Mouse (Mus musculus): ENCODE measurements around the gene Ubac2. TPM values are rescaled to one million over a fixed set of nuclear protein-coding genes. Genes with fewer than 3 reads are reported as not detected.

Gene Ubac2
- polyA plus RNA-seq, 1 experiment from 2014 or later: 38.5 TPM

- Histone ChIP-seq H3K4me3 (ENCODE audit: low read depth, low read length) (no peak overlapping the region), H3K27ac (replicated peaks) (no peak overlapping the region), H3K9me3 (ENCODE audit: control insufficient read depth, low read length) (no peaks in the 10 kb centered on the region), H3K27me3 (ENCODE audit: control insufficient read depth, insufficient read depth, low read length) (no peaks in the 10 kb centered on the region), H3K4me2 (replicated peaks; ENCODE audit: low read depth) (no peak overlapping the region), H3K36me3 (ENCODE audit: control insufficient read depth, insufficient read depth, low read length) (no peaks in the 10 kb centered on the region), H3K4me1 (replicated peaks; ENCODE audit: control insufficient read depth, insufficient read depth) (no peaks in the 10 kb centered on the region), H3K9ac (ENCODE audit: low read length) (no peak overlapping the region)
- ATAC-seq (ENCODE audit: low FRiP score, low TSS enrichment): no peak
- DNase-seq (ENCODE audit: low spot score): no peak
- TF ChIP-seq CTCF (IDR thresholded peaks at IDR 0.05; ENCODE audit: low read depth) (no peak), EP300 (optimal IDR thresholded peaks at IDR 0.05) (no peak)
- 46% methylated on average over 8 of the region's 8 CpGs for WGBS
These were observed 68.3 kb downstream of the Ubac2 start for GRCm38 (mm10) chr14:121946728-121947127.

GRCm38 (mm10) chr14:121947201-121947760, 68.9 kb downstream of the Ubac2 start:
- ATAC-seq (ENCODE audit: low FRiP score, low TSS enrichment) (no peak), DNase-seq (ENCODE audit: low spot score) (peak; percentile 9)
- Histone ChIP-seq H3K27me3 (ENCODE audit: control insufficient read depth, insufficient read depth, low read length) (no peaks in the 10 kb centered on the region), H3K4me3 (ENCODE audit: low read depth, low read length) (no peak overlapping the region), H3K4me1 (replicated peaks; ENCODE audit: control insufficient read depth, insufficient read depth) (no peaks in the 10 kb centered on the region), H3K4me2 (replicated peaks; ENCODE audit: low read depth) (no peak overlapping the region), H3K36me3 (ENCODE audit: control insufficient read depth, insufficient read depth, low read length) (no peaks in the 10 kb centered on the region), H3K9me3 (ENCODE audit: control insufficient read depth, low read length) (no peaks in the 10 kb centered on the region), H3K9ac (ENCODE audit: low read length) (no peak overlapping the region), H3K27ac (replicated peaks) (no peak overlapping the region)
- TF ChIP-seq CTCF (IDR thresholded peaks at IDR 0.05; ENCODE audit: low read depth): no peak
- no peak for TF ChIP-seq EP300 (optimal IDR thresholded peaks at IDR 0.05)
- WGBS: 59% methylated on average over 8 of the region's 8 CpGs

GRCm38 (mm10) chr14:121947966-121948365, 69.5 kb downstream of the Ubac2 start:
- no peak for TF ChIP-seq EP300 (optimal IDR thresholded peaks at IDR 0.05)
- no peak for TF ChIP-seq CTCF (IDR thresholded peaks at IDR 0.05; ENCODE audit: low read depth)
- H3K9me3 ChIP-seq (ENCODE audit: control insufficient read depth, low read length): no peaks in the 10 kb centered on the region
- H3K4me3 ChIP-seq (ENCODE audit: low read depth, low read length): no peak overlapping the region
- DNase-seq (ENCODE audit: low spot score) (no peak), ATAC-seq (ENCODE audit: low FRiP score, low TSS enrichment) (no peak)
- H3K4me2 ChIP-seq (replicated peaks; ENCODE audit: low read depth): no peak overlapping the region
- no peaks in the 10 kb centered on the region for H3K36me3 ChIP-seq (ENCODE audit: control insufficient read depth, insufficient read depth, low read length)
- no peaks in the 10 kb centered on the region for H3K4me1 ChIP-seq (replicated peaks; ENCODE audit: control insufficient read depth, insufficient read depth)
- WGBS: 73% methylated on average over 3 of the region's 3 CpGs
- H3K9ac ChIP-seq (ENCODE audit: low read length): no peak overlapping the region
- no peak overlapping the region for H3K27ac ChIP-seq (replicated peaks)
- no peaks in the 10 kb centered on the region for H3K27me3 ChIP-seq (ENCODE audit: control insufficient read depth, insufficient read depth, low read length)

- Histone ChIP-seq H3K4me3 (ENCODE audit: low read depth, low read length) (no peak overlapping the region), H3K27ac (replicated peaks) (no peak overlapping the region), H3K27me3 (ENCODE audit: control insufficient read depth, insufficient read depth, low read length) (no peaks in the 10 kb centered on the region), H3K9me3 (ENCODE audit: control insufficient read depth, low read length) (no peaks in the 10 kb centered on the region), H3K4me1 (replicated peaks; ENCODE audit: control insufficient read depth, insufficient read depth) (no peaks in the 10 kb centered on the region), H3K9ac (ENCODE audit: low read length) (no peak overlapping the region), H3K36me3 (ENCODE audit: control insufficient read depth, insufficient read depth, low read length) (no peaks in the 10 kb centered on the region), H3K4me2 (replicated peaks; ENCODE audit: low read depth) (no peak overlapping the region)
- DNase-seq (ENCODE audit: low spot score) (no peak), ATAC-seq (ENCODE audit: low FRiP score, low TSS enrichment) (no peak)
- 98% methylated on average over 3 of the region's 3 CpGs for WGBS
- TF ChIP-seq CTCF (IDR thresholded peaks at IDR 0.05; ENCODE audit: low read depth) (no peak), EP300 (optimal IDR thresholded peaks at IDR 0.05) (no peak)
These were observed 71.0 kb downstream of the Ubac2 start for GRCm38 (mm10) chr14:121949436-121949835.

GRCm38 (mm10) chr14:121949897-121950296, 71.5 kb downstream of the Ubac2 start:
- Histone ChIP-seq H3K4me1 (replicated peaks; ENCODE audit: control insufficient read depth, insufficient read depth) (no peaks in the 10 kb centered on the region), H3K9me3 (ENCODE audit: control insufficient read depth, low read length) (no peaks in the 10 kb centered on the region), H3K36me3 (ENCODE audit: control insufficient read depth, insufficient read depth, low read length) (no peaks in the 10 kb centered on the region), H3K4me2 (replicated peaks; ENCODE audit: low read depth) (no peak overlapping the region), H3K27ac (replicated peaks) (no peak overlapping the region), H3K27me3 (ENCODE audit: control insufficient read depth, insufficient read depth, low read length) (no peaks in the 10 kb centered on the region), H3K9ac (ENCODE audit: low read length) (no peak overlapping the region), H3K4me3 (ENCODE audit: low read depth, low read length) (no peak overlapping the region)
- WGBS: 91% methylated on average over 5 of the region's 5 CpGs
- no peak for DNase-seq (ENCODE audit: low spot score)
- ATAC-seq (ENCODE audit: low FRiP score, low TSS enrichment): no peak
- TF ChIP-seq EP300 (optimal IDR thresholded peaks at IDR 0.05) (no peak), CTCF (IDR thresholded peaks at IDR 0.05; ENCODE audit: low read depth) (no peak)

GRCm38 (mm10) chr14:121951399-121952045, 73.1 kb downstream of the Ubac2 start:
- TF ChIP-seq CTCF (IDR thresholded peaks at IDR 0.05; ENCODE audit: low read depth): no peak
- no peak for TF ChIP-seq EP300 (optimal IDR thresholded peaks at IDR 0.05)

More at GRCm38 (mm10) chr14:121951399-121952045, 73.1 kb downstream of the Ubac2 start:
- H3K4me1 ChIP-seq (replicated peaks; ENCODE audit: control insufficient read depth, insufficient read depth): no peaks in the 10 kb centered on the region
- WGBS: 60% methylated on average over 2 of the region's 2 CpGs
- no peaks in the 10 kb centered on the region for H3K27me3 ChIP-seq (ENCODE audit: control insufficient read depth, insufficient read depth, low read length)
- H3K4me3 ChIP-seq (ENCODE audit: low read depth, low read length): no peak overlapping the region
- peak; percentile 37 for DNase-seq (ENCODE audit: low spot score)
- H3K9ac ChIP-seq (ENCODE audit: low read length): no peak overlapping the region
- peak; percentile 88 for ATAC-seq (ENCODE audit: low FRiP score, low TSS enrichment)
- H3K36me3 ChIP-seq (ENCODE audit: control insufficient read depth, insufficient read depth, low read length): no peaks in the 10 kb centered on the region
- no peaks in the 10 kb centered on the region for H3K9me3 ChIP-seq (ENCODE audit: control insufficient read depth, low read length)
- H3K4me2 ChIP-seq (replicated peaks; ENCODE audit: low read depth): no peak overlapping the region
- no peak overlapping the region for H3K27ac ChIP-seq (replicated peaks)
